Comparison of ENCODE assay signal across 8 mouse cellular contexts in genomic region chr1:139421875-139422791, GRCm38 (mm10). TPM values are rescaled to one million over a fixed set of nuclear protein-coding genes. Genes with fewer than 3 reads are reported as not detected.
A peak's percentile ranks its signal among the peaks of the same experiment; 100 is the strongest.
DNase-seq lines count a peak whose midpoint lies in the region; ATAC-seq and TF ChIP-seq lines count a peak whose summit lies in the region.

Gene Zbtb41 (plus strand): TSS chr1:139422288.

- peak within 1 kb of the TSS; percentile 70 to 96 for H3K4me3 ChIP-seq in MEL (ENCODE audit: control insufficient read depth in 1 of 2, insufficient read depth in 1 of 2, low read depth in 2 of 2, low read length in 2 of 2)
- H3K4me3 ChIP-seq in cerebellum, adult 2 months (replicated peaks; ENCODE audit: insufficient read depth, low read depth, low read length): peak within 1 kb of the TSS; percentile 97
- H3K4me3 ChIP-seq in lung, embryonic 16.5 days (ENCODE audit: low read length): peak within 1 kb of the TSS; percentile 92

- peaks cover 5 to 16% of the 10 kb centered on the region in 2 experiments for H3K4me1 ChIP-seq in MEL (ENCODE audit: control insufficient read depth in 1 of 2, insufficient read depth in 2 of 2, low read length in 2 of 2)
- H3K4me1 ChIP-seq in cerebellum, adult 2 months (ENCODE audit: control insufficient read depth, insufficient read depth, low read length): peaks cover 6% of the 10 kb centered on the region; the same call in 1 of the 2 replicates
- H3K4me1 ChIP-seq in lung, embryonic 16.5 days (replicated peaks; ENCODE audit: control insufficient read depth, insufficient read depth, low read length): peaks cover 23% of the 10 kb centered on the region

- H3K9me3 ChIP-seq in MEL (replicated peaks; ENCODE audit: insufficient read depth, low read length): no peaks in the 10 kb centered on the region
- no peaks in the 10 kb centered on the region for H3K9me3 ChIP-seq in lung, embryonic 16.5 days (ENCODE audit: control insufficient read depth, low read length)

- TF ChIP-seq POLR2A in MEL (IDR thresholded peaks at IDR 0.05; ENCODE audit: control insufficient read depth in 1 of 2, insufficient read depth in 1 of 2, low read depth in 1 of 2, low read length in 2 of 2, poor library complexity in 1 of 2): peak; percentile 75 to 95; a peak in 3 of 4 replicates
- peak; percentile 72; the same call in 1 of the 2 replicates for TF ChIP-seq POLR2A in cerebellum, adult 2 months (IDR thresholded peaks at IDR 0.05; ENCODE audit: borderline replicate concordance, insufficient read depth, low read length)

- TF ChIP-seq RAD21 in MEL (IDR thresholded peaks at IDR 0.05; ENCODE audit: low read depth, low read length): no peak

- peak within 1 kb of the TSS; percentile 84 for H3K9ac ChIP-seq in MEL (ENCODE audit: control insufficient read depth, low read depth, low read length, poor library complexity, severe bottlenecking)
- H3K9ac ChIP-seq in lung, embryonic 16.5 days (ENCODE audit: low read length): peak within 1 kb of the TSS; percentile 94

- peak; percentile 79 to 82 for ATAC-seq in hematopoietic stem cell, adult 5-6 weeks (replicated peaks in 1 of 2; ENCODE audit: insufficient read depth in 1 of 2, low FRiP score in 2 of 2, low TSS enrichment in 1 of 2, low read depth in 1 of 2, poor library complexity in 2 of 2, severe bottlenecking in 2 of 2)
- ATAC-seq in lung, embryonic 16.5 days (ENCODE audit: low read depth): peak; percentile 97

- peak within 1 kb of the TSS; percentile 58 for H3K4me2 ChIP-seq in lung, embryonic 16.5 days (ENCODE audit: low read depth, low read length)

- peak; percentile 38 to 44 (median 42); a peak in 5 of 6 replicates for TF ChIP-seq CTCF in MEL (IDR thresholded peaks at IDR 0.05 in 2 of 3, conservative IDR thresholded peaks at IDR 0.05 in 1 of 3; ENCODE audit: control insufficient read depth in 1 of 3, insufficient read depth in 1 of 3, low read depth in 2 of 3, low read length in 3 of 3, poor library complexity in 1 of 3, severe bottlenecking in 1 of 3)
- TF ChIP-seq CTCF in cerebellum, adult 2 months (IDR thresholded peaks at IDR 0.05; ENCODE audit: borderline replicate concordance, insufficient read depth, low read depth, low read length): peak; percentile 35; the same call in 1 of the 2 replicates

- H3K27me3 ChIP-seq in MEL (ENCODE audit: control insufficient read depth in 1 of 2, insufficient read depth in 2 of 2, low read length in 2 of 2): no peaks in the 10 kb centered on the region
- H3K27me3 ChIP-seq in cerebellum, adult 2 months (ENCODE audit: control insufficient read depth, insufficient read depth, low read length): no peaks in the 10 kb centered on the region
- H3K27me3 ChIP-seq in lung, embryonic 16.5 days (ENCODE audit: control insufficient read depth, insufficient read depth, low read depth, low read length): no peaks in the 10 kb centered on the region

- peak within 1 kb of the TSS; percentile 83 for H3K27ac ChIP-seq in MEL (ENCODE audit: control insufficient read depth, low read depth, low read length)
- peak within 1 kb of the TSS; percentile 85 for H3K27ac ChIP-seq in cerebellum, adult 2 months (ENCODE audit: insufficient read depth, low read length)
- peak within 1 kb of the TSS; percentile 92 for H3K27ac ChIP-seq in lung, embryonic 16.5 days (ENCODE audit: low read length)

- DNase-seq in MEL (ENCODE audit: low read depth, low spot score): peak; percentile 91
- DNase-seq in cerebellum, adult 2 months: peak; percentile 90 to 94
- peak; percentile 92 for DNase-seq in forelimb bud, embryonic 11.5 days (ENCODE audit: low read depth, low spot score)
- peak; percentile 71 for DNase-seq in layer of hippocampus, adult 9-10 months (ENCODE audit: low spot score)
- peak; percentile 85 for DNase-seq in ovary, postnatal 10 days (ENCODE audit: low spot score)
- peak; percentile 82 to 88 for DNase-seq in thymus, postnatal 10 days (ENCODE audit: low spot score in 2 of 2)

- WGBS in cerebellum, adult 2 months: under 1% methylated on average over 86 of the region's 88 CpGs
- under 1% methylated on average over 78 of the region's 88 CpGs for WGBS in lung, embryonic 16.5 days

- TF ChIP-seq EP300 in MEL (IDR thresholded peaks at IDR 0.05; ENCODE audit: low read depth in 1 of 2, low read length in 2 of 2): 0 out of 4 replicates have a peak, but pooled peaks of 1 of the 2 experiments have one; percentile 3

- H3K36me3 ChIP-seq in MEL (ENCODE audit: control insufficient read depth in 1 of 2, insufficient read depth in 2 of 2, low read length in 2 of 2): peaks cover 0 to 19% of the 10 kb centered on the region in 2 experiments; a peak in 3 of 4 replicates
- H3K36me3 ChIP-seq in lung, embryonic 16.5 days (ENCODE audit: control insufficient read depth, insufficient read depth, low read length): no peaks in the 10 kb centered on the region

- H3K79me2 ChIP-seq in MEL (ENCODE audit: control insufficient read depth, insufficient read depth, low read length, poor library complexity): peaks cover 26% of the 10 kb centered on the region

TF ChIP-seq in MEL, 35 proteins besides CTCF, POLR2A, EP300 and RAD21:
- TF ChIP-seq NELFE (IDR thresholded peaks at IDR 0.05; ENCODE audit: low read depth, low read length) (peak; percentile 96), SIN3A (IDR thresholded peaks at IDR 0.05; ENCODE audit: low read length) (peak; percentile 54; the same call in 1 of the 2 replicates), E2F4 (IDR thresholded peaks at IDR 0.05; ENCODE audit: borderline replicate concordance, low read depth, low read length) (no peak), ZKSCAN1 (IDR thresholded peaks at IDR 0.05; ENCODE audit: low read depth, low read length) (no peak), POLR2AphosphoS5 (IDR thresholded peaks at IDR 0.05; ENCODE audit: borderline replicate concordance, low read depth, low read length) (no peak), TAL1 (IDR thresholded peaks at IDR 0.05; ENCODE audit: low read length) (no peak), JUND (IDR thresholded peaks at IDR 0.05; ENCODE audit: low read depth, low read length) (no peak), GATA1 (IDR thresholded peaks at IDR 0.05; ENCODE audit: low read depth, low read length) (no peak), GABPA (IDR thresholded peaks at IDR 0.05; ENCODE audit: low read depth, low read length) (no peak), SMC3 (IDR thresholded peaks at IDR 0.05; ENCODE audit: low read depth, low read length) (no peak), ZNF384 (IDR thresholded peaks at IDR 0.05; ENCODE audit: low read depth, low read length) (no peak), TCF12 (IDR thresholded peaks at IDR 0.05; ENCODE audit: low read depth, low read length) (0 out of 2 replicates have a peak, but pooled peaks have one; percentile 42), CHD2 (IDR thresholded peaks at IDR 0.05; ENCODE audit: low read length) (no peak), MYC (IDR thresholded peaks at IDR 0.05; ENCODE audit: low read depth, low read length) (peak; percentile 51; the same call in 1 of the 2 replicates), ETS1 (IDR thresholded peaks at IDR 0.05; ENCODE audit: low read depth, low read length) (no peak), BHLHE40 (IDR thresholded peaks at IDR 0.05; ENCODE audit: borderline replicate concordance, low read depth, low read length) (no peak), MAZ (IDR thresholded peaks at IDR 0.05; ENCODE audit: low read depth, low read length) (no peak), HCFC1 (IDR thresholded peaks at IDR 0.05; ENCODE audit: low read depth, low read length) (peak; percentile 74), UBTF (IDR thresholded peaks at IDR 0.05; ENCODE audit: borderline replicate concordance, insufficient read depth, low read depth, low read length) (no peak), NRF1 (IDR thresholded peaks at IDR 0.05; ENCODE audit: insufficient read depth, low read depth, low read length, poor library complexity, severe bottlenecking) (peak; percentile 97), MEF2A (IDR thresholded peaks at IDR 0.05; ENCODE audit: extremely low read depth, insufficient replicate concordance, low read depth, low read length, poor library complexity, severe bottlenecking) (no peak), ELF1 (IDR thresholded peaks at IDR 0.05; ENCODE audit: low read depth, low read length) (peak; percentile 86), KAT2A (conservative IDR thresholded peaks at IDR 0.05; ENCODE audit: low read depth, low read length) (no peak; the same call in 1 of the 2 replicates), RCOR1 (IDR thresholded peaks at IDR 0.05; ENCODE audit: low read depth, low read length) (0 out of 2 replicates have a peak, but pooled peaks have one; percentile 8), TBP (IDR thresholded peaks at IDR 0.05; ENCODE audit: low read depth, low read length) (peak; percentile 83), MYB (IDR thresholded peaks at IDR 0.05; ENCODE audit: low read depth, low read length) (no peak), MAFK (IDR thresholded peaks at IDR 0.05; ENCODE audit: borderline replicate concordance, low read depth, low read length) (no peak), ZC3H11A (IDR thresholded peaks at IDR 0.05; ENCODE audit: low read depth, low read length) (no peak), POLR2AphosphoS2 (IDR thresholded peaks at IDR 0.05; ENCODE audit: low read length) (peak; percentile 87), MAX (IDR thresholded peaks at IDR 0.05; ENCODE audit: low read length) (peak; percentile 69; the same call in 1 of the 2 replicates), CHD1 (IDR thresholded peaks at IDR 0.05; ENCODE audit: low read depth, low read length) (no peak), ZMIZ1 (IDR thresholded peaks at IDR 0.05; ENCODE audit: low read depth, low read length) (no peak; the same call in 1 of the 2 replicates), MXI1 (IDR thresholded peaks at IDR 0.05; ENCODE audit: low read depth, low read length) (peak; percentile 56; the same call in 1 of the 2 replicates), USF1 (IDR thresholded peaks at IDR 0.05; ENCODE audit: low read depth, low read length) (no peak), USF2 (IDR thresholded peaks at IDR 0.05; ENCODE audit: borderline replicate concordance in 1 of 2, insufficient read depth in 1 of 2, low read depth in 1 of 2, low read length in 2 of 2) (no peak)

RNA-seq across cellular contexts. Expression of gene Zbtb41, which starts in this region (rescaled TPM):
- total RNA-seq in MEL (2012; rRNA removed): 8.4 and 9.3 TPM in 2 replicates
- 1 to 10 TPM in 1 of 2 experiments, not detected in 1; 7.6 TPM for polyA plus RNA-seq in MEL (2012; ENCODE audit: insufficient read depth in 1 of 2, insufficient read length in 2 of 2, low read depth in 1 of 2, low replicate concordance in 2 of 2, missing spikeins in 1 of 2)
- 7.4 and 7.7 TPM in 2 replicates for polyA plus RNA-seq in cerebellum, adult 2 months (2012; rRNA removed)
- 37.1 and 47.7 TPM in 2 replicates for total RNA-seq in hematopoietic stem cell, adult 5-6 weeks (2017)
- 7.4 and 8.1 TPM in 2 replicates for polyA plus RNA-seq in lung, embryonic 16.5 days (2015; fragmentation: Nextera tagmentation; extraction: Ambion mirVana)

Comparison
In these comparisons a context has a peak if more than half of its experiments do, and no peak if none do; other contexts are left out.
1. Peak in every context shown above with its lines: DNase-seq, ATAC-seq, H3K4me3 ChIP-seq and H3K27ac ChIP-seq.